Mouse (Mus musculus) heart, postnatal 10 days (tissue): ENCODE measurements at regions not wholly inside any gene's neighbourhood (a gene's known extent, or its start where the extent isn't known, plus 50 kb on each side); places are given as distances from the start of the nearest gene placed in this dataset.
A peak's percentile ranks its signal among the peaks of the same experiment; 100 is the strongest.
"Not testable (repeated sequence)": the region's sequence is repeated elsewhere in the genome, so short reads cannot be mapped to it uniquely, and the experiment has no call there.

Experiments
- DNase-seq, 2 experiments: peaks; one replicate each; pipeline ENCODE4 v3.0.0; 2021
- intact Hi-C: fragments of 180-260 bp; cut with DNase I; formaldehyde crosslinking; loops from one replicate; pipeline ENCODE4 v1.15.1; 2025

GRCm38 (mm10) chr17:50346451-50347192, 53.2 kb upstream of the Dazl start:
- intact Hi-C loops: no loop called here

DNA sequence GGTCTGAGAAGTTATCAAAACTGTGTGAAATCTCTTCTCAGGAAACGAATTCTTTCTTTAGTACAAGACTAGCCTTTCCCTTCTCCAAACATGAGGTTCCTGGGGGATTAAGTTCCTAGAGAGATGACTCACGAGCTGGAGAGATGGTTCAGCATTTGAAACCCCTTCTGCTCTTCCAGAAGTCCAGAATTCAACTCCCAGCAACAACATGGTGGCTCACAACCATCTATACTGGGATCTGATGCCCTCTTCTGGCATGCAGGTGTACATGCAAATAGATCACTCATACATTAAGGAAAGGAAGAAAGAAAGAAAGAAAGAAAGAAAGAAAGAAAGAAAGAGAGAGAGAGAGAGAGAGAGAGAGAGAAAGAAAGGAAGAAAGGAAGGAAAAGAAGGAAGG, 60.4 kb upstream of the Dazl start:
- DNase-seq, intact Hi-C loops: not testable (repeated sequence)

More at GRCm38 (mm10) chr17:50346451-50347192, 53.2 kb upstream of the Dazl start:
- DNase-seq: peak in 1 of 2 experiments; percentile 4

DNA sequence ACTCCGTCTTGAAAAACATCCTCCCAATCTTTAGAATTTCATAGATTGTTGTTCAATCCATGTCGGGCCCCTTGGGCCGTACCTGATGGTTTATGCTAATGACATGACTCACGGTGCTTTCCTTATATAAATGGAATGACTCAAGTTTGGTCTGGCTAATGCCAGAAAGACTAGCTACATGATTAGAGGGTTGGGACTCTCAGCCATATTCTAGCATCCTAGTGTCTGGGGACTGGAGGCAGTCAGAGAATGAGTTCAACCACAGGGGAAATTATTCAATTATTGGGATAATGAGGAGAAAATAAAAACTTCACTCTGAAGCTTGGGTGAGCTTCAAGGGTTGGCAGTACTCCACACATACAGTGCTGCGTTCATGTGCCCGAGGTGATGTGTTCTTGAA, 60.9 kb upstream of the Dazl start:
- DNase-seq: no peak
- intact Hi-C loops: no loop called here

GRCm38 (mm10) chr17:50361657-50362233, 68.3 kb upstream of the Dazl start:
- intact Hi-C loops: no loop called here
- DNase-seq: no peak

DNA sequence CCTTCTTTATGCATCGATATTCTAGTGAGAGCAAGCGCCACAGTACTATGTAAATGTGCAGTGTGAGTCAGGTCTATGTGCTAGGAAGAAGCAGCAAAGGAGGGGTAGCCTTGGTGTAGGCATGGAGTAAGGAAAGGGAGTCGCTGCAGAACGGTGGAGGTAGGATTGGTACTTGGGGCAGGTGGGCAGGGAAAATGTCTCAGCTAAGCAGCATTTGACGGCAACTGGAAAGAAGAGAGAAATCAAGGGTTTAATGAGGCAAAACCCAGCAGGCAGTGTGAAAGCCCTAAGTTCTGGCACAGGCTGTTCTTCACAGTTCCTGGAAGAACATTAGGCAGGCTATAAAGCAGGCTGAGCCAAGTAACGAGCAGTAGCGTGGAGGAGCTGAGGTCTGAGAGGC, 72.0 kb upstream of the Dazl start:
- intact Hi-C loops: no loop called here
- DNase-seq: no peak

DNA sequence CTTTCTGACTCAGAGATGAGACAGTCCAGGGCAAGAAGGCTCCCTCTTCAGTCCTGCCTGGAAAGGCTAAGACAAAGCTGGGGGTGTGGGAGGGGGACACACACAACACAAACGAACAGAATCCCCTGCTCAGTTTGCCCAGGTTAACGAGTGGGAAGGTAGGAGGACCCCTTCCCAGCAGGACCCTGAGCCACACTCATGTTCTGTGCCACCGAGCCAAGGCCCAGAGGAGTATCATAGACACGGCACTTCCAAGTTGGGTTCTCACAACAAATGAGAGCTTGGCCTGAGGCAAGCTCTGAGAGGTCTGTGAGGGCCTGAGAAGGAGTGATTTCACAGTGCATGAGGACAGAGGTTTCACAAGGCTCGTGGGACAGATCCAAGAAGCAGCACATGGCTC, 72.7 kb upstream of the Dazl start:
- intact Hi-C loops: no loop called here
- DNase-seq: no peak

- intact Hi-C loops: no loop called here
- peak; percentile 66 to 70 for DNase-seq
Observed at GRCm38 (mm10) chr17:50369216-50369875, 75.9 kb upstream of the Dazl start.

GRCm38 (mm10) chr17:50370484-50370883, 77.0 kb upstream of the Dazl start:
- intact Hi-C loops: no loop called here
- no peak for DNase-seq

DNA sequence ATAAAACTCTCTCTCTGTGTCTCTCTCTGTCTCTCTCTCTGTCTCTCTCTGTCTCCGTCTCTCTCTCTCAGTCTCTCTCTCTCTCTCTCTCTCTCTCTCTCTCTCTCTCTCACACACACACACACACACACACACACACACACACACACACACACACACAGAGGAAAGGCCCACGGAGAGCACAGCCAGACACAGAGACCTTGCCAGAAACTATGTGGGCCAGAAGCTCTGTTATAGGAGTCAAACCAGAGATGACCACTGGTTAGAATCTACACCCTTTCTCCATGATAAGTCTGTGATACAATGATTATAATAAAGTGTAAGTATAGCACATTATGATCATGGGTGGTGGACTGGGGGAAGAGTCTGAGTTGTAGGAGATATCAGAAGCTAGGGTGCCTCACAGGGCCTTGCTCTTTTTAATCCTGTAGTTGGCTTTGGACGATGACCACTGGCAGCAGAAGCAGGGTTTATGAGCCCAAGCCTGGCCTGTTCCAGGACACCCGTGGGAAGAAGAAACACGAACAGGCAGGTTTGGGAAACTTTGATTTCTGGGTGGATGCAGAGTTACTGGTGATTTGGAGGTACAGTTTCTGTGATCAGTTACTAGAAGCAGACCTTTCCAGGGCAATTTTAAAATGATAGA, 80.2 kb upstream of the Dazl start:
- intact Hi-C loops: no loop called here

DNA sequence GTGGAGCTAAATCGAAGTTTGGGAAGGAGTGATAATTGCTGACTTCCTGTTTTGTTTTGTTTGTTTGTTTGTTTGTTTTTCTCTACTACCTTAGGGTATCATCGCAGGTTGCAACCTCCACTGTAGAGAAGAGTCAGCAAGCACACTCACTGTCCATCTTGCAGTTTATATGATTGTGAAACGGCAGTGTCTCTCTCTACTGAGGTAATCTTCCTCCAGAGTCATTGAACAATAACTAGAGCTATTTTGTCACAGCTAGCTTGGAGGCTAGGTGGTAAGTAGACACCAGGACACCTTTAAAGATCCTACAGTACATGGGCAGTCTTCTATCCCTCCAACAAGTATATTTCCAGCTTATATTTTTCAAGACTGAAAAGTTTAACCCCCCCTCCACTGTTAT, 82.0 kb upstream of the Dazl start:
- DNase-seq: no peak
- intact Hi-C loops: no loop called here

More for the DNA sequence above, 80.2 kb upstream of the Dazl start:
- no peak for DNase-seq

GRCm38 (mm10) chr17:50376708-50377107, 83.3 kb upstream of the Dazl start:
- intact Hi-C loops: no loop called here
- no peak for DNase-seq

DNA sequence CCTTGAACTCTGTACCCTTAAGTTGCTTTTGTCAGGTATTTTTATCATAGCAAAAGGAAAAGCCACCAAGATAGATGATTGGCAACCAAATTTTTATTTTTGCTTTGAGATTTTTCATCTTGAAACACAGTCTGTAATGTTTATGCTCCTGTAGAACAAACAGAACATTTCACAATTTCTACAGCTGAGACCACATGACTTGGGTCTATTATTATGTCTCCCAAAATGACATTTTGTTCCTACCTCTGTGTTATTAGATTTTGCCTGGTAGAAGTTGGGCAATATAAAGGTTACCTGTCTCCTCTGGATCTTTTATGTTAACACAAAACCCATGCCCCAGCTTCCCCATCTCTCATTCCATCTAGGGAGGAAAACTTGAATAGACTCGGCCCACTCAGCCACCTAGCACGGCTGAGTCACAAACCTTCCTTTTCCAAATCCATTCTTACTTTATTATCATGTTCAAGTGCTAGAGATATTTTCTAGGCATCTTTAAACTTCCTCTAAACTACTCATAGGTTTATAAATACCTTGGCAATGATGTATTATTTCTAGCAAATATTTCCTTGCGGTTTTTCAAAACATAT, 84.8 kb upstream of the Dazl start:
- intact Hi-C loops: no loop called here
- DNase-seq: no peak

DNA sequence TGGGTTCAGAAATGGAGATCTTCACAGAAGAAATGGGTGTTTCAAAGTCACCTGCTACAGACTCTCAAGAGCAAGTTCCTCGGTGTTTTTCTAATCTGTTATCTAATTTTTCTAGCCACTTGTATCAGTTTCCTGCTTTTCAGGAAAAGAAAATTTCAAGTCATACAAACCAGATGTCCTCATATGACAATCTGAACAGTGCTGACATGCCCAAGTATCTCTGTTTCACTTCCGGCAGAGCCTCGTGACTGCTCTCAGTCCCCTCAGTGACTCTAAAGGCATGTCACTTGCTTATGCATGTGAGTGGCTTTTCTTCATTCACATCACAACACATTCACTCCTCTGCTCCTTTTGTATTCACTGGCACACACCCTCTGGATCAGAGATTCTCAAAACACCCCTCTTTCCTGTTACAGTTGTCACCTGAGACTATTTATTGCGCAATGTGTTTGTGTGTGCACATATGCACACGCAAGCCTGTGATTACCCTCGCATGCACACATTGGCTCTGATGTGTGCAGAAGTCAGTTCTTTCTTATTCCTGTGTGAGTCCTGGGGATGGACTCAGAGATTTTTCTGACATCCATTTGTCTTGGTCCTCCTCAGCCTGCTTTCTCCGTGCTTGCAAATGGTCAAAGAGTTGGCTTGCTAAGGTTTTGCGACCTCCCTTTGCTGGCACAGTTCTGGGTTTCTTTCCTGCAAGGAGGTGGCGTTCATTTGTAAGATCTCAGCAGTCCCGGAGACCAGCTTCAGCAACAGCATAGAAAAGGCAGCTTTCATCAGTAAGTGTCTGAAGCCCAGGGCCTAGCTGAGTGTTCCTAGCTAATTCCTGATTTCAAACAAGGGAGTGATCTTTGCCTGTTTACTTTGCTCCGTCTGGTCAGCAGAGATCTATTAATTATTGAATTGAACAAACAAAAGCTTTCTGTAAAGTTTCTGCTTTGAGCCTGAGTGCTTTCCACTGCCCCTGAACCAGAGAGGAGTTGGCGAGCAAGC, 95.6 kb upstream of the Dazl start:
- intact Hi-C loops: no loop called here
- DNase-seq: no peak

DNA sequence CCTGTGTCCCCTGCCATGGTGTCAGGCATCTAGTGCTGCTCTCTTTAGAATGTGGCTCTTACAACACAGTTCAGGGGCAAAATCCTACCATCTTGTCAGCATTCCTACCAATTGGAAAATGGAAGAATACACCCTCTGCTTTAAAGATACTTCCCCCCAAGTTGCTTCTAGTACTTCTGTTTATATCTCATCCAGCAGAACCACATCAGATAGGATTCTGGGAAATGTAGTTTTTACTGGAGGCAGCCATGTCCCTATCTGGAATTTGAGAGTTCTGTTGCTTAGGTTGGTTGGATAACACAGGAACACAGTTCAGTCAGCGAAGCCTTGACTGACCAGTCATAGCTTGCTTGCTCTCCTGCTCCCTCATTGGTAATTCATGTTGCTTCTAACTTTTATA, 96.7 kb upstream of the Dazl start:
- no peak for DNase-seq
- intact Hi-C loops: no loop called here

GRCm38 (mm10) chr17:50391207-50391606, 97.8 kb upstream of the Dazl start:
- DNase-seq: no peak
- intact Hi-C loops: no loop called here

- intact Hi-C loops: no loop called here
- no peak for DNase-seq
Observed at GRCm38 (mm10) chr17:50391996-50392395, 98.6 kb upstream of the Dazl start.

GRCm38 (mm10) chr17:50392428-50392827, 99.0 kb upstream of the Dazl start:
- no peak for DNase-seq
- intact Hi-C loops: no loop called here

GRCm38 (mm10) chr17:50392966-50393365, 99.5 kb upstream of the Dazl start:
- no peak for DNase-seq
- intact Hi-C loops: no loop called here

DNA sequence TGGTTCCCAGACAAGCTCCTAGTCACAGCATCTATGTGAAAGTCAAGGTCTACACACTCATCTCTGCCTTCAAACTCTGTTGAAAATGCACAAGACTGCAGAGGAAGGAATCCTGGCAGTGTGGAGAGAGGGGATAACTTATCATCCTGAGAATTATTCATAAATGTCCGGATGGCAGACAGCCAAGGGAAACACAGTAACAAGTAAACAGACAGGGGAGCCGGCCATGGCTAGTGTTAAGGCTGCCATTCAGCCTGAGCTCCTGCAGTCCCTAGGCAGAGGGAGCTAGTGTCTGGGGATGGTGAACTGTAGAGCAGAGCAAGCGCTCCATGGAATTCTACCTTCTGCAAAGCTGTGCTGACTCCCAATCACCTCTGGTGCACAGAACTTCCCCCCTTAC, 100.3 kb upstream of the Dazl start:
- DNase-seq: peak; percentile 38 to 58
- intact Hi-C loops: no loop called here

- DNase-seq: no peak
- intact Hi-C loops: no loop called here
Observed at GRCm38 (mm10) chr17:50394801-50395200, 101.4 kb upstream of the Dazl start.
